Mouse (Mus musculus) heart, embryonic 12.5 days (tissue): ENCODE measurements around the gene Fam89b. TPM values are rescaled to one million over a fixed set of nuclear protein-coding genes. Genes with fewer than 3 reads are reported as not detected.

Source experiments
- microRNA-seq: library from miRNA; unstranded; fragments of <30 nt; microRNA quantifications from one replicate; pipeline ENCODE4, GENCODE M21; 2017
- polyA plus RNA-seq: library from polyadenylated mRNA; unstranded; fragments of >200 nt; fragmentation: Nextera tagmentation; extraction: Ambion mirVana; gene quantifications from 2 replicates; pipeline ENCODE4 v1.2.1, GENCODE M21; 2016

Fam89b gene
- polyA plus RNA-seq, 1 experiment from 2014 or later, result 78.9 TPM

Small RNAs within 50 kb of the gene (microRNA-seq; reads per million reads assigned to microRNA genes)
- gene Mir6987, result not detected

Other genes with a start within 250 kb of the Fam89b start
- gene Mus81, start 241.3 kb downstream of the Fam89b start, polyA plus RNA-seq, result 33.2 and 37.6 TPM in 2 replicates
- 1,913 and 1,997 TPM in 2 replicates for gene Cfl1, start 239.2 kb downstream of the Fam89b start, polyA plus RNA-seq
- gene 1700020D05Rik, start 225.9 kb downstream of the Fam89b start, polyA plus RNA-seq, result 0.23 and 0.24 TPM in 2 replicates
- gene Snx32, start 219.1 kb downstream of the Fam89b start, polyA plus RNA-seq, result 16.3 and 16.9 TPM in 2 replicates
- not detected in 2 replicates for gene Ovol1, start 169.0 kb downstream of the Fam89b start, polyA plus RNA-seq
- gene Ap5b1, start 161.6 kb downstream of the Fam89b start, polyA plus RNA-seq, result 2.2 and 2.5 TPM in 2 replicates
- gene Rnaseh2c, start 127.8 kb downstream of the Fam89b start, polyA plus RNA-seq, result 102 and 110 TPM in 2 replicates
- gene Kat5, start 119.4 kb downstream of the Fam89b start, polyA plus RNA-seq, result 31.5 and 36.1 TPM in 2 replicates
- gene Rela, start 92.2 kb downstream of the Fam89b start, polyA plus RNA-seq, result 41.3 and 42.5 TPM in 2 replicates
- 25.5 and 28.1 TPM in 2 replicates for gene Sipa1, start 65.9 kb downstream of the Fam89b start, polyA plus RNA-seq
- 30.6 and 32.8 TPM in 2 replicates for gene Map3k11, start 40.9 kb downstream of the Fam89b start, polyA plus RNA-seq
- gene Pcnx3, start 40.7 kb downstream of the Fam89b start, polyA plus RNA-seq, result 22.0 and 22.3 TPM in 2 replicates
- gene Kcnk7, start 25.3 kb downstream of the Fam89b start, polyA plus RNA-seq, result 0.17 TPM in 1 of 2 replicates, not detected in the other
- 121 and 123 TPM in 2 replicates for gene Ehbp1l1, start 3.3 kb downstream of the Fam89b start, polyA plus RNA-seq
- 24.3 and 27.7 TPM in 2 replicates for gene Ltbp3, start 11.3 kb upstream of the Fam89b start, polyA plus RNA-seq
- 68.1 and 68.9 TPM in 2 replicates for gene Scyl1, start 41.8 kb upstream of the Fam89b start, polyA plus RNA-seq
- 33.7 and 34.2 TPM in 2 replicates for gene Frmd8, start 145.6 kb upstream of the Fam89b start, polyA plus RNA-seq
- gene Slc25a45, start 148.2 kb upstream of the Fam89b start, polyA plus RNA-seq, result 3.5 and 3.9 TPM in 2 replicates
- 1.5 and 1.9 TPM in 2 replicates for gene Tigd3, start 164.5 kb upstream of the Fam89b start, polyA plus RNA-seq
- 111 and 118 TPM in 2 replicates for gene Dpf2, start 183.4 kb upstream of the Fam89b start, polyA plus RNA-seq
- gene Cdc42ep2, start 195.2 kb upstream of the Fam89b start, polyA plus RNA-seq, result 6.5 and 7.3 TPM in 2 replicates
- gene Pola2, start 234.5 kb upstream of the Fam89b start, polyA plus RNA-seq, result 49.3 and 51.1 TPM in 2 replicates